Mouse (Mus musculus) testis, adult 2 months (tissue): ENCODE measurements at regions not wholly inside any gene's neighbourhood (a gene's known extent, or its start where the extent isn't known, plus 50 kb on each side); places are given as distances from the start of the nearest gene placed in this dataset.

ENCODE experiments used
- CTCF ChIP-seq: fragments of 200-500 bp; IDR thresholded peaks from 2 replicates; pipeline ENCODE4 v1.5.1; 2012; ENCODE audit warnings: low read depth, mild to moderate bottlenecking, inconsistent platforms, low read length, moderate library complexity; ENCODE audit not compliant: control insufficient read depth, insufficient read depth, insufficient replicate concordance
- POLR2A ChIP-seq: fragments of 200-500 bp; IDR thresholded peaks from 2 replicates; pipeline ENCODE4 v1.6.1; 2012; ENCODE audit warnings: low read depth, mild to moderate bottlenecking, inconsistent platforms, low read length, moderate library complexity; ENCODE audit not compliant: control insufficient read depth

- TF ChIP-seq POLR2A (no peak), CTCF (no peak)
These were observed 91.1 kb upstream of the Agtr2 start for GRCm38 (mm10) chrX:21393212-21393611.
